Mouse (Mus musculus) gastrocnemius, postnatal 36 days (tissue): ENCODE data around the gene Rimklb. TPM values are rescaled to one million over a fixed set of nuclear protein-coding genes. Genes with fewer than 3 reads are reported as not detected.
"Not testable (repeated sequence)": the region's sequence is repeated elsewhere in the genome, so short reads cannot be mapped to it uniquely, and the experiment has no call there.

Experiments
- DNase-seq, 2 experiments: peaks; one replicate each; pipeline ENCODE4 v3.0.0; 2022
- intact Hi-C: fragments of 180-260 bp; cut with DNase I; formaldehyde crosslinking; loops from one replicate; pipeline ENCODE4 v1.15.1; 2025
- total RNA-seq, 2 experiments: library from RNA; stranded (reverse); gene quantifications; 2 replicates each; pipeline ENCODE4 v1.2.3; 2021

The Rimklb gene
- total RNA-seq, 2 experiments from 2014 or later = 0.79 TPM; not detected in 1

DNA sequence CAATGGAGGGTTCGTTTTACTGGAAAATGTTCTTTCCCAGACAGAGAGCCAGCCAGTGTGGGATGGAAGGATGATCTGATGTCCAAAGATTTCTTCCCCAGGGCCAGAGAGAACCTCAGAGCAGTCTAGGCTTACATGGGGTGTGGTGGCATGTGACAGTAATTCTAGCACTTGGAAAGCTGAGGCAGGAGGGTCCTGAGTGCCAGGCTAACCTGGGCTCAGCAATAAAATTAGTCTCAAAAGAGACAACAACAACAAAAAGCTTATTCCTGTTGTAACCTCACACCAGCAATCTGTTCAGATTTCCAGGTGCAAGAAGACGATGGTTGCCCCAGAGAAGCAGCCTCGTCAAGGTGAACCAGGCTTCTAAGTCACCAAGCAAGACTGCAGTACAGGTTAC is 7.0 kb upstream of the Rimklb start, which contains the start of gene Mfap5:
Gene Mfap5 (plus strand): TSS at position 301 of the 400 bp plus-strand sequence.
- intact Hi-C loops = no loop called here
- DNase-seq = no peak

DNA sequence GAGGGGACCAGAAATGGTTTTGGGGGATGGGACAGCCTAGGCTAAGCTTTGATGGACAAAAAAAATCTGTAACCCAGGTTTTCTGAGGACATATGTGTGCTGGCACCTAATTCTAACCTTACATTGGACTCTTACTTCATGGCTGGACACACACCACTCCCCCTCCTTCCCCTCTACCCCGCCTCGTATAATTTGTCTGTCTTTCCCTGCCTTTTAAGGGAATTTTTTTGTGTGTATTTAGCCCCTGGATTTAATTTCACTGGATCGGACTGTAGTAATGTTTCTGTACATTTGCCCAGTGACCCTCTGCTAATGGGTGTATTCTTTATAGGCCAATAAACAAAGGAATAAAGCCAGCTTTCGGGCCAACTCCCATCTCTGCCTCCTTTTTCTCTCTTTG is 6.5 kb upstream of the Rimklb start:
- DNase-seq = no peak
- intact Hi-C loops = no loop called here

DNA sequence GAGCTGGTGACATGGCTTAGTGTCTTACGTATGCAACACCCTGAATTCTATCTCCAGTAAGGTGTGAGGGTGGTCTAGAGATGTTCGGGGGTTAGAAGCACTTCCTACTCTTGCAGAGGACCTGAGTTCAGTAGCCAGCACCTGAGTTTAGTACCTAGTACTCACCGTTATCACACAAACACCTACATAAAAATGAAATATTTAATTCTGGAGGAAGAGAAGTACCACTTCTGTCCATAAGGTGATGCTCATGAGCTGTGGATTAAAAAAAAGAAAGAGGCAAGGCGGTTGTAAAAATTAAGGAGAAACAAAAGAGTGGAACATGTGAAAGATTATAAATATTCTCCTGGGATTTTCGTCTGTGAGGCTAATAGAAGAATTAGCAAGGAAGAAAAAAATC is 2.1 kb downstream of the Rimklb start:
- intact Hi-C loops = loop anchor here (5.0 kb wide), 1 partner anchor 66 kb away; no protein-coding TSS in a partner anchor
- DNase-seq = no peak

DNA sequence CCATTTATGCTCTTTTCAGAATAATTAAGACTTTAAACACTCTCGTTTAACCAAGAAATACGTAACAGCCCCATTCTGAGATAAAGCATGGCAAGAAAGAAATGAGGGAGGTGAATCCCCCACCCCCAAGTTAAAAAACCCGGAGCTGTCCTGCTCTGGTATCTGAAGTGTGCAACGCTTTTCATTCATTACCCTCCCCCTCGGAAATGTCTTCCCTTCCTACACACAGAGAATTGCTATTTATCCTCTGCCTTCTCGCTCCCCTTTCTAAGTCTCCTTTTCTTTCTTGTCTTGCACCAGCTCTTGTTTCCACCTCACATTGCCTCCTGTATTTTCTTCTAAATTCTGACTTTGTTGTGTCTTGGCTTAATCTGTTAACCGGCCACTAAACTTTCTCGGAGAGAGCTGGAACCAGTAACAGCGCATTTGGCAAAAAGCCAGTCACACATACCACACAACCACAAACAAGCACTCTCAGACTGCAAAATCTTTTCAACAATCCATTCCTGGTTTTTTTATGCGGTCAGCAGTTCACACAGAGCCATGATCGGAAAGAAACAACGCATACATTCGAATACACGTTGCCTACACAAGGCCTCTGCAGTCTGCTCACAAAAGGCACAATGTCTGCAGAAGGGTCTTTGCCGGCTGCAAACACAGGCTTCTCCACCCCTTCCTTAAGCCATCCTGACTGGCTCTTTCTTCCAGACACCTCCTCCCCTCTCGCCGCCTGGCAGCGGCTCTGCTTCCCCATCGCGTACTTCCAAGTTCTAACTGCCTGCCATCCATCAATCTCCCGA is 3.3 kb downstream of the Rimklb start:
- DNase-seq = no peak
- intact Hi-C loops = loop anchor here (5.0 kb wide), 1 partner anchor 67 kb away; no protein-coding TSS in a partner anchor

DNA sequence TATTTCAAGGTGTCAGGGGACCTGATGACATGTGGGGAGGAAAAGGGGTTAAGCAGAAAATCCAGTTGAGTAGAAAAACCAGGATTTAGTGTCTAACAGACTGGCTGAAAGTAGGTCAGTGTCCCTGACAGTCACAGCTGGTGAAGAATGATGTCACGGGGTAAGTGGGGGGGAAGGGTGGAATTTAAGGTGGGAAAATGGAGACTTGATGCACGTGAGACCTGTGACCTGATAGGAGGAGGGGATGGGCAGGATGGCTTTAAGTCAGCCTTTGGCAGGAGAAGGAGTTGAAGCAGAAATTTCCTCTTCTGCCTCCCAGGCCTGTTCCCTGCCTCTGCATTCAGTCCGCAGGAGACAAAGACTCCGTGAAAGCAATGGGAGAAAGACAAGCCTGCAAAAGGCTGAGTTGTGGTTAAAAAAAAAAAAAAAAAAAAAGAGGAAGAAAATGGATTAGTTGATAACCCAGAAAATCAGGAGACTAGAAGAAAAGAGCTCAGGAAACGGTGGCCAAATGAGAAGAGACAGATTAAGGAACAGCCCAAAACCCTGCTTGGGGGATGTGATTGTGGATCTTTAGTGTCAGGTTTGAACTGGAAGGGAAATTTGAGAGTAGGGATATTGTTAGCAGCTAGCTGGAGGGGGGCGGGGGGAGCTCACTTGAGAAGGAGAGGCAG is 4.6 kb downstream of the Rimklb start:
- intact Hi-C loops = no loop called here
- DNase-seq = no peak

DNA sequence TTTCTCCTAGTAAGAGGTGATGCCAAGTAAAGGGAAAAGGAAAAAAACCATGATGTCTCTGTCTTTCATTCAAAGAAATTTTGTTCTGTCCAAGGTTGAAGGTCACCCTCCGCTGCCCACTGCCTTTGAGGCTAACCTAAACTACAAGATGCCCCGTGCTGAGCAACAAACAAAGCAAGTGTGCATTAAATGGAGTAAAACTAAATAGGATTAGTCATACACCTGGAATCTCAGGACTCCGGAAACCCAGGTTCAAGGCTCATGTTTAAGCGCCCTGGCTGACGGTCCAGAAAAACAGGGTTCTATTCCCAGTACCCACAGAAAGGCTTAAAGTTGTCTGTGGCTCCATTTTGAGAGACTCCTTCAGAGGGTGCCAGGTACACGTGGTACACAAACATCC is 6.1 kb downstream of the Rimklb start:
- intact Hi-C loops = no loop called here
- DNase-seq = no peak

DNA sequence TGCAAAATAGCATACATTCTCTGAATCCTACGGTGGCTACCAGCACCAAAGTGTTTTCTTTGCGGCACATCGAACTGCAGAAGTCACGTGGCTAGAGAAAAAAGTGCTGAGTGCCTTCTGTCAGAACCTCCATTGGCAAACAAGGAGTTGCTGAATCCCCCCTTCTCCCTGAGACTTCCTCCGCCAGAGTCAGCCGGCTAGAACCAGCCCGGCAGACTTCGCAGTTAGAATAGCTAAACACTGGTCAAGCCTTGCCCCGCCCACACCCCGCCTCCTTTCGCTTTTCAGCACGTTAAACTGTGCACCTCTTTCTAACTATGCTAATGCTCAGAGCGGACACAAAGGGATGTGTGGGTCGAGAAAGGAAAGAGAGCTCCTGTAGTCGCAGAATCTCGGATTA is 7.0 kb downstream of the Rimklb start:
- intact Hi-C loops = no loop called here
- peak in 1 of 2 experiments; percentile 19 for DNase-seq

DNA sequence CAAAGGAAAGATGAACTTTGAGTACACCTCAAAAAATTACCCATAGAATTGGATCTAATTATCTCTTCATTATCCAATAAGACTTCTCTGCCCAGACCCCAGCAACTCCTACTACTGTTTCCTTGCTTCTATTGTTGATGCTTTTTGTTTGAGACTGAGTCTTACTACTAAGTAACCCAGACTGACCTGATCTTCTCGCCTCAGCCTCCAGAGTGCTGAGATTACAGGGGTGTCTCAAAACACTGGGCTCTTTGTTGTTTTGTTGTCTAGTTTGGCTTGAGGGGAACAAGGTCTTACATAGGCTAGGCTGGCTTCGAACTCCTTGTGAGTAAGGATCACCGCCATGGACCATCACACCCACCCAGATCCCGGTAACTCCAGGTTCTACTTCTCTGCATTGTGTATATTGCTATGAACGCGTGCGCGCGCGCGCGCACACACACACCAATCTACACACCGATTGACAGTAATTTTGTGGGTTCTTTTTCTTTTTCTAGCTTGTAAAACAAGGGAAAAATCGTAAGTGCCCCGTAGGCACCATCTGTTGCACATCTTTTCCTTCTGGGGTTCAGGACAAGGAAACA is 7.5 kb downstream of the Rimklb start:
- intact Hi-C loops = no loop called here
- DNase-seq = no peak

DNA sequence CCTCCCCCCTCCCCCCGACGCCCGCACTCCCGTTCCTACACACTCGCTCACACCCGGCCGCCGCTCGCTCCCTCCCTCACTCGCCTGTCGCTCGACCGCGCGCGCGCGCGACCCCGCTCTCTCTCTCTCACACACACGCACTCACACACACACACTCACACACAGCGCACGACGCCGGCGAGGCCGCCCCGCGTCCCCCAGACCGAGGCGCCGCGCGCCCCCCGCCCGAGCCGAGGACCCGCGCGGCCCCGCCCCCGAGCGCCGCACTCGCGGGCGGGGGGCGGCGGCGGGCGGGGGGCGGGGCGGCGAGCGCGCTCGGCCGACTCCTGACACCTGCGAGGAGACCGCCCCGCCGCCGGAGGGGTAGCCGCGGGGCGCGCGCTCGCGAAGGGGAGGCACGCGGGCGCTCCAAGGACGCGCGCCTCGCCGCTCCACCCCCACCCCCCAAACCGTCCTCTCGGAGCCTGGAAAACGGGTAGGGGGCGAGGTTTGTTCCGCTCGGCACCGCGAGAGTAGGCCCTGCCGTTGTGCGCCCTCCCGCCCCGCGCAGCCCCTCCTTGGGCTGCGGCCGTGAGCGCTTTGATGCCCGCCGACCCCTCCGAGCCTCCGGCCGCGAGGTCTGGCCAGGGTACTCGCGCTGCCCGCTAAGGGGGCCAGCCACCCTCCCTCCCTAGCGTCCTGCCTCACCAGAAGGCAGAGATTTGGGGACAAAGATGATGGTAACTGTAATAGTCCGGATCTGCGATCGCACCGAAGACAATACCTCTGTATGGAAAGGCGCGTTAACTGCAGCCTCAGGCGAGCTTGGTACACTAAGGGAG is 12.1 kb downstream of the Rimklb start:
- DNase-seq = no peak
- intact Hi-C loops = no loop called here

DNA sequence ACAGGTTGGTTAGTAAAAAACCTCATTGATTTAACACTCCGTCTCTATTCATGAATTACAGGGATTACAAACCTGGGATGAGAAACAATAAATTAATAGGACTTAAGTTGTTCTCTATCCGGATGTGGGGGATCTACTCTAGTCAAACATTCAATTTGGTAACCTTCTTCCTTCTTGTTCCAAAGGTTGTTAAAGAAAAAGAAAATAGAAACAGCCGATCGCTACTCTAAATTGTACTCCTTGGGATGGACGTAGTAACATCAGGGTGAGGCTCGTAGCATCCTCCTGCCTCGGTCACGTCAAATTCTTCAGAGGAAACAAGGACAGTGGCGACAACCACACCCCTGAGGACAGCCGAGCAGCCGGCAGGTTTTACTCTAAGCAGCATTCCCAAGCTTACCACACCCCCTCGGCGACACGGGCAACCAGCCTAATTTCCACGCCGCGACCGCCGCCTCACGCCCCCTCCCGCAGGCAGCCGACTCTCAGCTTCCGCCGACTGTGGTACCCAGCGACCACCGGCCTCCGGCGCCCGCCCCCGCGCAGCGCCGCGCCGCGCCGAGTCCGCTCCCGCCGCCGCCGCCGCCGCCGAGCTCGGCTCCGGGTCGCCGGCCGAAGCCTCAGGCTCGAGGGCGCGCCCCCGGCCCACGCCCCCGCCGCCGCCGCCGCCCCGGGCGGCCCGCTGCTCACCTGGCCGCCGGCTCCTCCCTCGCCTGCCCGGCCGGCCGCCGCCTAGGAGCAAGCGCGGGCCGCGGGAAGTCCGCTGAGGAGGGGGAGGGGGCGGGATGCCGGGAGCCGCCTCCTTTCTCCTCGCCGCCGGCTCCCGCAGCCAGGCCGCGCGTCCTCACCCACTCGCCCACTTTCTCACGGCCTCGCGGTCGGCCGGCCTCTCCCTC is 12.9 kb downstream of the Rimklb start:
- intact Hi-C loops = no loop called here
- DNase-seq = no peak

DNA sequence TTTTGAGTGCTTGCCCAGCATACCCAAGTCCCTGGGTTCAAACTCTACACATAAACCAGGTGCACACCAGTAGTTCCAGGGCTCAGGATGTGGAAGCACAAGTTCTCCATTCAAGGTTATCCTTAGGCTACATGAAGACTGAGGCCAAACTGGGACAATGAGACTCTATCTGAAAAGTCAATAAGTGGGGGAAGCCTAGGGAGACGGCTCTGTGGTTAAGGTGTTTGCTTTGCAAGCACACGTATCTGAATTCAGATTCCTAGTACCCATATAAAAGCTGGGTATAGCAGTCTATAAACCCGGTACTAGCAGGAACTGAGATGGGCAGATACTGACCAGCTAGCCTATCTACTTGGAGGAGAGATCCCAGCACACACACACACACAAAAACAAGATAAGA is 20.5 kb downstream of the Rimklb start:
- DNase-seq = no peak
- intact Hi-C loops = no loop called here

DNA sequence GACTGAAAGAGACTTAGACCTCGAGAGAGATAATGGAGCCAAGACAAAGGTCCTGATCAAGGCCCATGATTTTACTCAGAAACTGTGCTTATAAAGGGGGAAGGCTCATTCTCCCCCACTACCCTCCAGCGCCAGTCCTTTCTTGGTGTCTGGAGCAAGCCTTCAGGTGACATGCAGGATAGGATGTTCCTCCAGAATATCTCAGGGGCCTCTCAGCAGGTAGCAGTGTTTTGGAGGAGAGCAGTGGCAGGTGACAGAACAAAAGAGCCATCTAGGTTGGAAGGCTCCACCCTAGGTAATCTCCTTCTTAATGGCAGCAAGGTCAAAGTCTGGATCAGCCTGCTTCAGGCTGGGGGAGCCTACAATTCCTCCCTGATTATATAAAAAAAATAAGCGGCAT is 27.1 kb downstream of the Rimklb start:
- intact Hi-C loops, DNase-seq: not testable (repeated sequence)

DNA sequence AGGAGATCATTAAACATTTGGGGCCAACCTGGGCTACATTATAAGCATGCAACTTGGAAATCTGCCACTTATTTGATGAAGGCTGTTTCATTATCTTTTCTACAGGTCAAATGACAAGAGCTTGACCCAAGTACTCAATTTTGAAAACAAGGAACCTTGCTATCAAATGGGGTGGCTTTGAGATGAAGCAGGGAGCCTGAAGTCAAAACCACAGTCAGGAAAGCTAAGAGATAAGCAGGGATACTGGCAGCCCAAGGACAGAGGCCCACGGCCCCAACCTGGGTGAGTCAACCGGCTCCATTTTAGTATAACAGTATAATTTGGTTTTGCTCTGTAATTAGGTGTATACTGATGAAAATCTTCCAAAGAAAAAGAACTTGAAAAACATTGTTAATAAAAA is 28.3 kb downstream of the Rimklb start:
- DNase-seq = no peak
- intact Hi-C loops = no loop called here

DNA sequence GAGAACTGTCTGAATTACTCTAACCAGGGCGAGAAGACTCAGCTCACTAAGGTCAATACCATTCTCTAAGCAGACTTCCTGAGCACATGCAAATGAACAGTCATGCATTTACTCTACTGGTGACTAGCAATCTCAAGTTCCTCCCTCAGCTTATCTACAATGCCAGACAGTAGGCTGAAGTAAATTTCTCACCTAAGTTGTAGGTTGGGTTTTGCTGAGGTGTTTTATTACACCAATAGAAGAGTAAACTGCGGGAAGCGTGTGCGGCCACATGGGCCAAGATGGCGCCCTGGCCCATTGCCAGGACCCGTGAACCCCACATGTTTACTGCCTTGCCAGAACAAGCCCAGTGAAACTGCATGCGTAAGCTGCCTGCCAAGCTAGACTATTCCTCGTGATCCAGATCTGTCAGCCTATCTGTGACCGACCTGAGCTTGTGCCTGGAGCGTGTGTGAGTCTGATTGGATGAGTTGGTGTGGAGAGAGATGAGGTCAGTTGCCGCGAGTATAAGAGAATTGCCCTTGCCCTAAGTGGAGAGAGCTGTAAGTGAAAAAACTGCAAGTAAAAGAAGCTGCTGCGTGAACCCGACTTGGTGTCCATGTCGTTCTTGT is 29.4 kb downstream of the Rimklb start:
- no peak for DNase-seq
- intact Hi-C loops = no loop called here

DNA sequence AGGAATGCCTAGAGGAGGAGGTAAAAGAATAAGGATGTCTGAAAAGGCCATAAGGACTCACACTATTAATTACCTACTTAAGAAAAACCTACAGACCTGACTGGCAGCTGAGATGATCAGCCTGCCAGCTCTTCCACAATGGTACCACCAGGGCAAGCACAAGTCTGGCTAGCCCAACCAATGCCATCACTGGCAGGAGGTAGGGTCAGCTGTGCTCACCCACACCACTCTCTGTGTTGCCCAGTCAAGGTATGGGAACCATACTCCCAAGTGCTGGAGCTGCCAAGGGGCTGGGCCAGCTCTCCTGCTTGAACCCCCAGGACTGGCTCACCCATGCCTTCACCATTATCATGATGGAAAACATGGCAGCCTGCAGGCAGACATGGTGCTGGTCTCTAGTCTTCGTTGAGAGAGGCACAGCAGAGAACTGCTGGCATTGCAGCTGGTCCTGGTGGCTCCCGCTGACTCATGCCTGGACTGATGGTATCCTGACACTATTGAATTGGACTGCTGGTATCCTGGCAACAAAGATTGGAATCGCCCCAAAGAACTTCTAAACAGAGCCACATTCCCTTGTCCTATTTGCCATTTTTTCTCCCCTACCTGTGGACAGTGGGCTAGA is 32.4 kb downstream of the Rimklb start:
- intact Hi-C loops = no loop called here
- no peak for DNase-seq

DNA sequence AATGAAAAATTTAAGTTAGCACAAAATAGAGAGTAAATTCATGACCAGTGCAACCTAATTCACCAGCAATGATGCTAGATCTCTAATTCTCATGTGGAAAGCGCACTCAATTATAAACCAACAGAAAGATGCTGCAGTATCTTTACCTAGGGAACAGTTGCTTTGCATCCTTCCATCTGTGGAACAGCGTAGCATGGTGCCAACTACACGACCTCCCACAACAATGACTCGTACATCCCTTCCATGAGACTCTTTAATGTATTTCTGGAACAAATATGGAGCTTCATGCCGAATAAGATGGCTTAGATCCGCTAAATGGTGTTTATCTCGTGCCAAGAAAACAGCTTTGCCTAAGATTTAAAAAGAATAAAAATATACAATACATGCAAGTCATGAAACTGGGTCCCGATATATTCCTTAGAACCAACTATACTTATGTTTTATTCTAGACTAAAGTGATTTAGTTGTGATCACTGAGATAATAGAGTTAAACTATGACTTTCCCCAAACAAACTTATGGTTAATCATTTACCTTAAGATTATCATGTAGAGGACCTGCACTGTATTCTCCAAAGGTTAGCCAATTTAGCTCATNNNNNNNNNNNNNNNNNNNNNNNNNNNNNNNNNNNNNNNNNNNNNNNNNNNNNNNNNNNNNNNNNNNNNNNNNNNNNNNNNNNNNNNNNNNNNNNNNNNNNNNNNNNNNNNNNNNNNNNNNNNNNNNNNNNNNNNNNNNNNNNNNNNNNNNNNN is 39.4 kb downstream of the Rimklb start:
- intact Hi-C loops = no loop called here
- no peak for DNase-seq

DNA sequence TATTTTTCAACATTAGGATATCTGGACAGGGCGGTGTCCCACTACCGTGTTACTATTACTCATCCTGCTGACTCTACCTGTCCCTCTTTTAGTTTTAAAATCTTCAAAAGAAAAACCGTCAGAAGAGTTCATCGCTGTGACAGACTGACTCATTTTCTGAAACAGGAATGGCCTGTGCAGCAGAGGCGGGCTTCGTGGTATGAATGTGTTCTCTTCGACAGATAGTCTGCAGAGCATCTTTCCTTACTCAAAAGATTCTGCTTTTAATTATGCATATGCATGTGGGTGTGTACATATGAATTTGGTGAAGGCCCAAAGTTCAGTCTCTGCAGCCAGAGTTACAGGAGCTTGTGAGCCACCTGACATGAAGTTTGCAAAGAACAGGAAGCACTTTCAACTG is 50.7 kb downstream of the Rimklb start:
- intact Hi-C loops = no loop called here
- DNase-seq = no peak

DNA sequence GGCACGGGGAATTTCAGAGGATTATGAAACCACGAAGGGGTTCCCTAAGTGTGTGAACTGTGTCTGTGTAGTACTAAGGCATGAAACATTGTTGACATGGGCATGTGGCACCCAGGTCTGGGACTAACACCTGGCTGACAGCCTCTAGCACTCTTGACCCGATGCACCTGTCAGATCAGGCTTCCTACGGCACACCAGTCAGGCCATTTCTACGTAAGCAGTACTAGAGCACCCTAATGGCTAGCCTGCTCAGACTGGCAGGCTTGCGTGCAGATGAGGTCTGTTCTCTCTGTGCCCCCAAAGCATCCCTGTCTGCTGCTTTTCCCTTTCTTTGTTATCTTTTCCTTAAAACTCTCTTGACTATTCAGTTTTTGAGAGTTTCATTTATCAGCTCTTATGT is 53.3 kb downstream of the Rimklb start:
- no peak for DNase-seq
- intact Hi-C loops = no loop called here
